Mouse (Mus musculus) stomach, embryonic 16.5 days (tissue): ENCODE results near the gene Ddah2. TPM values are rescaled to one million over a fixed set of nuclear protein-coding genes. Genes with fewer than 3 reads are reported as not detected.

Experiments
- ATAC-seq: fragments of 200-750 bp; cut with Nextera tagmentation; 2 replicates; pipeline ENCODE4 v1.8.0; 2017; ENCODE audit warnings: moderate number of reproducible peaks, moderate TSS enrichment; ENCODE audit not compliant: insufficient read depth, low FRiP score
- H3K27ac ChIP-seq: fragments of 300-500 bp; sonication (generic); 2 replicates; pipeline ENCODE4 v1.5.1; 2014; ENCODE audit warnings: low read length
- H3K27me3 ChIP-seq: fragments of 300-500 bp; sonication (generic); 2 replicates; pipeline ENCODE4 v1.6.1; 2014; ENCODE audit warnings: low read length, control low read depth, mixed read lengths; ENCODE audit not compliant: control insufficient read depth, insufficient read depth
- H3K36me3 ChIP-seq: fragments of 300-500 bp; sonication (generic); 2 replicates; pipeline ENCODE4 v1.6.1; 2014; ENCODE audit warnings: low read length; ENCODE audit not compliant: control insufficient read depth, insufficient read depth
- H3K4me1 ChIP-seq: fragments of 300-500 bp; sonication (generic); 2 replicates; pipeline ENCODE4 v1.6.1; 2014; ENCODE audit warnings: low read length, control low read depth, mixed read lengths; ENCODE audit not compliant: control insufficient read depth, insufficient read depth
- H3K4me2 ChIP-seq: fragments of 300-500 bp; sonication (generic); 2 replicates; pipeline ENCODE4 v1.6.1; 2014; ENCODE audit warnings: low read depth, low read length, mixed read lengths
- H3K4me3 ChIP-seq: fragments of 300-500 bp; sonication (generic); replicated peaks from 2 replicates; pipeline ENCODE4 v1.5.1; 2014; ENCODE audit warnings: mild to moderate bottlenecking, low read length
- H3K9ac ChIP-seq: fragments of 300-500 bp; sonication (generic); 2 replicates; pipeline ENCODE4 v1.6.1; 2014; ENCODE audit warnings: low read length
- H3K9me3 ChIP-seq: fragments of 300-500 bp; sonication (generic); replicated peaks from 2 replicates; pipeline ENCODE4 v1.6.1; 2016; ENCODE audit warnings: low read length, control low read depth; ENCODE audit not compliant: control insufficient read depth
- WGBS: fragments of 180-500 bp; shearing (Covaris S2); extraction: QIAGEN DNeasy Blood & Tissue Kit; methylation state at CpG from one replicate; pipeline ENCODE4 v1.1.7; 2014; 5-methylcytosine and 5-hydroxymethylcytosine counted together
- polyA plus RNA-seq: library from polyadenylated mRNA; unstranded; fragments of >200 nt; fragmentation: Nextera tagmentation; extraction: Ambion mirVana; gene quantifications from 2 replicates; pipeline ENCODE4 v1.2.1, GENCODE M21; 2015

Ddah2 gene
- polyA plus RNA-seq, 1 experiment from 2014 or later: 193 TPM

GRCm38 (mm10) chr17:35079778-35080177, 20.9 kb downstream of the Ddah2 start:
- H3K4me1 ChIP-seq: peaks cover 10% of the 10 kb centered on the region
- no peaks in the 10 kb centered on the region for H3K27me3 ChIP-seq
- H3K9ac ChIP-seq: peak overlapping the region; percentile 27; the same call in 1 of the 2 replicates
- no peak overlapping the region for H3K27ac ChIP-seq
- no peak for ATAC-seq
- WGBS: 42% methylated on average over 9 of the region's 9 CpGs
- H3K36me3 ChIP-seq: no peaks in the 10 kb centered on the region
- H3K9me3 ChIP-seq: no peaks in the 10 kb centered on the region
- no peak overlapping the region for H3K4me3 ChIP-seq
- H3K4me2 ChIP-seq: 0 out of 2 replicates have a peak overlapping the region, but pooled peaks have one; percentile 3

GRCm38 (mm10) chr17:35080248-35080647, 21.4 kb downstream of the Ddah2 start:
- 49% methylated on average over 6 of the region's 6 CpGs for whole genome bisulfite sequencing
- peaks cover 10% of the 10 kb centered on the region for H3K4me1 ChIP-seq
- ATAC-seq: no peak
- no peak overlapping the region for H3K4me2 ChIP-seq
- no peaks in the 10 kb centered on the region for H3K36me3 ChIP-seq
- H3K4me3 ChIP-seq: no peak overlapping the region
- no peaks in the 10 kb centered on the region for H3K27me3 ChIP-seq
- 0 out of 2 replicates have a peak overlapping the region, but pooled peaks have one; percentile 27 for H3K9ac ChIP-seq
- no peak overlapping the region for H3K27ac ChIP-seq
- H3K9me3 ChIP-seq: no peaks in the 10 kb centered on the region

- WGBS: 79% methylated on average over 4 of the region's 4 CpGs
- Histone ChIP-seq H3K9ac (no peak overlapping the region), H3K9me3 (no peaks in the 10 kb centered on the region), H3K4me1 (peaks cover 10% of the 10 kb centered on the region), H3K36me3 (no peaks in the 10 kb centered on the region), H3K4me3 (no peak overlapping the region), H3K4me2 (no peak overlapping the region), H3K27me3 (no peaks in the 10 kb centered on the region), H3K27ac (no peak overlapping the region)
- ATAC-seq: no peak
Measured at GRCm38 (mm10) chr17:35080710-35081109, 21.9 kb downstream of the Ddah2 start.

GRCm38 (mm10) chr17:35082841-35083576, 24.2 kb downstream of the Ddah2 start:
- no peak overlapping the region for H3K4me2 ChIP-seq
- H3K4me3 ChIP-seq: no peak overlapping the region

GRCm38 (mm10) chr17:35083929-35084497, 25.2 kb downstream of the Ddah2 start:
- H3K27me3 ChIP-seq: no peaks in the 10 kb centered on the region
- H3K4me2 ChIP-seq: no peak overlapping the region
- ATAC-seq: no peak
- no peak overlapping the region for H3K27ac ChIP-seq
- H3K9me3 ChIP-seq: no peaks in the 10 kb centered on the region
- no peak overlapping the region for H3K9ac ChIP-seq
- H3K4me3 ChIP-seq: no peak overlapping the region
- H3K4me1 ChIP-seq: peaks cover 6% of the 10 kb centered on the region
- no peaks in the 10 kb centered on the region for H3K36me3 ChIP-seq
- 68% methylated on average over 3 of the region's 3 CpGs for WGBS

More at GRCm38 (mm10) chr17:35082841-35083576, 24.2 kb downstream of the Ddah2 start:
- Histone ChIP-seq H3K9me3 (no peaks in the 10 kb centered on the region), H3K9ac (no peak overlapping the region), H3K4me1 (peaks cover 6% of the 10 kb centered on the region), H3K27ac (no peak overlapping the region), H3K36me3 (no peaks in the 10 kb centered on the region), H3K27me3 (no peaks in the 10 kb centered on the region)
- no peak for ATAC-seq
- 87% methylated on average over 16 of the region's 16 CpGs for WGBS

GRCm38 (mm10) chr17:35085208-35085865, 26.5 kb downstream of the Ddah2 start, which contains the start of gene Ly6g6f:
Ly6g6f (minus strand) TSS chr17:35085610.
- 62% methylated on average over 7 of the region's 7 CpGs for WGBS
- H3K9me3 ChIP-seq: no peaks in the 10 kb centered on the region

GRCm38 (mm10) chr17:35088151-35088550, 29.3 kb downstream of the Ddah2 start:
- Histone ChIP-seq H3K9me3 (no peaks in the 10 kb centered on the region), H3K9ac (no peak overlapping the region), H3K27ac (no peak overlapping the region), H3K4me3 (no peak overlapping the region), H3K36me3 (peaks cover 12% of the 10 kb centered on the region; the same call in 1 of the 2 replicates), H3K4me2 (no peak overlapping the region), H3K27me3 (no peaks in the 10 kb centered on the region), H3K4me1 (peaks cover 4% of the 10 kb centered on the region)
- 59% methylated on average over 2 of the region's 2 CpGs for WGBS
- no peak for ATAC-seq

More at GRCm38 (mm10) chr17:35085208-35085865, 26.5 kb downstream of the Ddah2 start, which contains the start of gene Ly6g6f:
- no peak within 1 kb of the TSS for H3K4me3 ChIP-seq
- peaks cover 4% of the 10 kb centered on the region for H3K4me1 ChIP-seq
- ATAC-seq: no peak
- no peaks in the 10 kb centered on the region for H3K27me3 ChIP-seq
- no peak within 1 kb of the TSS for H3K27ac ChIP-seq
- H3K9ac ChIP-seq: no peak within 1 kb of the TSS
- no peak within 1 kb of the TSS for H3K4me2 ChIP-seq
- H3K36me3 ChIP-seq: no peaks in the 10 kb centered on the region

- ATAC-seq: peak; percentile 99
- peak within 1 kb of the TSS; percentile 93 for H3K9ac ChIP-seq
- H3K4me1 ChIP-seq: peaks cover 4% of the 10 kb centered on the region
- no peaks in the 10 kb centered on the region for H3K27me3 ChIP-seq
- peaks cover 12% of the 10 kb centered on the region; the same call in 1 of the 2 replicates for H3K36me3 ChIP-seq
- H3K9me3 ChIP-seq: no peaks in the 10 kb centered on the region
- WGBS: 3% methylated on average over 62 of the region's 67 CpGs
- peak within 1 kb of the TSS; percentile 67 for H3K4me3 ChIP-seq
- H3K27ac ChIP-seq: peak within 1 kb of the TSS; percentile 97
- peak within 1 kb of the TSS; percentile 75 for H3K4me2 ChIP-seq
Measured at GRCm38 (mm10) chr17:35088825-35089644, 30.2 kb downstream of the Ddah2 start, which contains the start of gene Abhd16a. Abhd16a (plus strand) TSS chr17:35089263.
